Mouse (Mus musculus) spleen, adult 2 months (tissue): Measurements from ENCODE around the gene Acd. TPM values are rescaled to one million over a fixed set of nuclear protein-coding genes. Genes with fewer than 3 reads are reported as not detected.

Experiments used
- DNase-seq, 2 experiments: peaks; one replicate each; pipeline versions ENCODE4 v3.0.0 to v3.0.0-alpha.2; 2012 to 2021; ENCODE audit warnings: low spot score in 2 of 2, low read depth in 1 of 2
- H3K27ac ChIP-seq: fragments of 200-500 bp; 2 replicates; pipeline ENCODE4 v1.5.1; 2012; ENCODE audit warnings: low read length, inconsistent platforms; ENCODE audit not compliant: insufficient read depth
- H3K27me3 ChIP-seq: fragments of 200-500 bp; 2 replicates; pipeline ENCODE4 v1.6.1; 2012; ENCODE audit warnings: mild to moderate bottlenecking, moderate library complexity, low read length, inconsistent platforms; ENCODE audit not compliant: control insufficient read depth, insufficient read depth
- H3K36me3 ChIP-seq: fragments of 200-500 bp; 2 replicates; pipeline ENCODE4 v1.6.1; 2012; ENCODE audit warnings: mild to moderate bottlenecking, low read length, inconsistent platforms; ENCODE audit not compliant: control insufficient read depth, insufficient read depth
- H3K4me1 ChIP-seq: fragments of 200-500 bp; 2 replicates; pipeline ENCODE4 v1.6.1; 2011; ENCODE audit warnings: inconsistent platforms; ENCODE audit not compliant: control insufficient read depth, insufficient read depth, insufficient read length
- H3K4me3 ChIP-seq: fragments of 200-500 bp; 2 replicates; pipeline ENCODE4 v1.5.1; 2011; ENCODE audit warnings: mild to moderate bottlenecking, inconsistent platforms; ENCODE audit not compliant: insufficient read depth, insufficient read length; ENCODE audit errors: extremely low read depth
- CTCF ChIP-seq: fragments of 200-500 bp; IDR thresholded peaks from 2 replicates; pipeline ENCODE4 v1.5.1; 2011; ENCODE audit warnings: mild to moderate bottlenecking, inconsistent platforms; ENCODE audit not compliant: insufficient read depth, insufficient read length, insufficient replicate concordance; ENCODE audit errors: extremely low read depth
- POLR2A ChIP-seq: fragments of 200-500 bp; IDR thresholded peaks from 2 replicates; pipeline ENCODE4 v1.6.1; 2011; ENCODE audit warnings: low read depth, low read length, inconsistent platforms
- WGBS: fragments of 180-500 bp; shearing (Covaris S2); methylation state at CpG from one replicate; pipeline ENCODE4 v1.1.7; 2018; 5-methylcytosine and 5-hydroxymethylcytosine counted together
- polyA plus RNA-seq: library from polyadenylated mRNA; depleted of rRNA; stranded (reverse); fragments of >200 nt; gene quantifications from 2 replicates; pipeline ENCODE4 v1.2.3, GENCODE M21; 2012

Gene Acd
- polyA plus RNA-seq, 1 experiment: 47.3 TPM

GRCm38 (mm10) chr8:105708675-105709074 lies 7.8 kb upstream of the Acd start:
- TF ChIP-seq CTCF: no peak
- TF ChIP-seq POLR2A: no peak
- Histone ChIP-seq H3K4me3 (no peak overlapping the region), H3K36me3 (no peaks in the 10 kb centered on the region), H3K27ac (no peak overlapping the region), H3K27me3 (no peaks in the 10 kb centered on the region), H3K4me1 (peaks cover 4% of the 10 kb centered on the region)
- 93% methylated on average over 8 of the region's 8 CpGs for WGBS
- no peak for DNase-seq

GRCm38 (mm10) chr8:105707498-105708403 lies 6.8 kb upstream of the Acd start, which contains the start of the genes 4933405L10Rik and Enkd1:
Gene 4933405L10Rik, plus strand, starts transcription at chr8:105707655.
Gene Enkd1, minus strand, starts transcription at chr8:105708210.
- peak; percentile 77 to 83 for DNase-seq
- WGBS: 2% methylated on average over 55 of the region's 55 CpGs
- Histone ChIP-seq H3K36me3 (0 out of 2 replicates have a peak, but pooled peaks cover 2% of the 10 kb centered on the region), H3K27ac (no peak within 1 kb of the TSS), H3K27me3 (no peaks in the 10 kb centered on the region), H3K4me1 (peaks cover 4% of the 10 kb centered on the region), H3K4me3 (peak within 1 kb of the TSS; percentile 74)
- TF ChIP-seq CTCF (no peak), POLR2A (no peak)

- H3K4me1 ChIP-seq: peaks cover 9% of the 10 kb centered on the region
- no peak for DNase-seq
- TF ChIP-seq CTCF (no peak), POLR2A (no peak)
- H3K4me3 ChIP-seq: no peak overlapping the region
- no peak overlapping the region for H3K27ac ChIP-seq
- 0 out of 2 replicates have a peak, but pooled peaks cover 2% of the 10 kb centered on the region for H3K36me3 ChIP-seq
- 90% methylated on average over 12 of the region's 12 CpGs for WGBS
- H3K27me3 ChIP-seq: no peaks in the 10 kb centered on the region
Measured at GRCm38 (mm10) chr8:105706426-105706825, 5.5 kb upstream of the Acd start.

GRCm38 (mm10) chr8:105704955-105705354 lies 4.1 kb upstream of the Acd start:
- Histone ChIP-seq H3K27me3 (no peaks in the 10 kb centered on the region), H3K4me1 (peaks cover 14% of the 10 kb centered on the region), H3K4me3 (no peak overlapping the region), H3K36me3 (0 out of 2 replicates have a peak, but pooled peaks cover 2% of the 10 kb centered on the region), H3K27ac (no peak overlapping the region)
- TF ChIP-seq CTCF (no peak), POLR2A (no peak)
- no peak for DNase-seq
- WGBS: 91% methylated on average over 6 of the region's 6 CpGs

- H3K4me1 ChIP-seq: peaks cover 14% of the 10 kb centered on the region
- H3K27ac ChIP-seq: no peak overlapping the region
- no peak for DNase-seq
- no peak overlapping the region for H3K4me3 ChIP-seq
- WGBS: 94% methylated on average over 34 of the region's 34 CpGs
- no peaks in the 10 kb centered on the region for H3K27me3 ChIP-seq
- H3K36me3 ChIP-seq: 0 out of 2 replicates have a peak, but pooled peaks cover 2% of the 10 kb centered on the region
- TF ChIP-seq POLR2A (no peak), CTCF (no peak)
Measured at GRCm38 (mm10) chr8:105704146-105704812, 3.4 kb upstream of the Acd start.

GRCm38 (mm10) chr8:105702731-105703415 lies 2.0 kb upstream of the Acd start:
- H3K27ac ChIP-seq: no peak overlapping the region
- H3K27me3 ChIP-seq: no peaks in the 10 kb centered on the region
- H3K4me3 ChIP-seq: no peak overlapping the region
- TF ChIP-seq CTCF (no peak), POLR2A (no peak)
- H3K36me3 ChIP-seq: peaks cover 11% of the 10 kb centered on the region
- peaks cover 14% of the 10 kb centered on the region for H3K4me1 ChIP-seq
- DNase-seq: no peak
- 96% methylated on average over 24 of the region's 24 CpGs for WGBS
